ENCODE assay signal across 17 mouse cellular contexts in genomic region chr11:85890563-85890845, GRCm38 (mm10). TPM values are rescaled to one million over a fixed set of nuclear protein-coding genes. Genes with fewer than 3 reads are reported as not detected.
DNase-seq lines count a peak whose midpoint lies in the region; ATAC-seq and TF ChIP-seq lines count a peak whose summit lies in the region.
"Had no signal": no experiment of that assay in that cellular context is flagged by ENCODE, and none has a peak within 500 bp of the region (broad histone marks: within the 10 kb centered on the region; RNA-seq: fewer than 3 reads in every experiment).

No protein-coding gene starts in this region.

- peak; percentile 40 to 53 for DNase-seq in cerebellum, postnatal 14 days
- no peak for DNase-seq in cerebellum, adult 2 months
- DNase-seq in hindbrain, embryonic 10.5 days (ENCODE audit: low spot score), result peak; percentile 55
- DNase-seq in hindbrain, embryonic 14.5 days (ENCODE audit: low spot score), result no peak
- peak; percentile 96 for DNase-seq in midbrain, embryonic 11.5 days (ENCODE audit: low spot score, missing footprints)
- DNase-seq in midbrain, embryonic 10.5 days (ENCODE audit: low spot score), result no peak
- DNase-seq in mesoderm, embryonic 11.5 days (ENCODE audit: low read depth, low spot score), result peak; percentile 23
- no peak for DNase-seq in layer of hippocampus, postnatal 14 days (ENCODE audit: low spot score in 2 of 2)
- DNase-seq: right cerebral cortex, postnatal 14 days had no signal

- no peak for TF ChIP-seq POLR2A in cerebellum, adult 2 months (IDR thresholded peaks at IDR 0.05; ENCODE audit: borderline replicate concordance, insufficient read depth, low read length)

- peaks cover 20% of the 10 kb centered on the region; the same call in 1 of the 2 replicates for H3K27me3 ChIP-seq in cerebellum, adult 2 months (ENCODE audit: control insufficient read depth, insufficient read depth, low read length)
- peaks cover 100% of the 10 kb centered on the region for H3K27me3 ChIP-seq in hindbrain, embryonic 10.5 days (ENCODE audit: insufficient read depth, poor library complexity, severe bottlenecking)
- peaks cover 95% of the 10 kb centered on the region for H3K27me3 ChIP-seq in hindbrain, embryonic 14.5 days (ENCODE audit: control insufficient read depth, insufficient read depth, low read length)
- H3K27me3 ChIP-seq in midbrain, embryonic 11.5 days (ENCODE audit: control insufficient read depth, insufficient read depth, low read length), result peaks cover 93% of the 10 kb centered on the region
- peaks cover 100% of the 10 kb centered on the region for H3K27me3 ChIP-seq in midbrain, embryonic 10.5 days (ENCODE audit: low read depth, poor library complexity, severe bottlenecking)

- ATAC-seq in hindbrain, embryonic 14.5 days (ENCODE audit: low FRiP score), result no peak
- no peak for ATAC-seq in midbrain, embryonic 11.5 days (ENCODE audit: low FRiP score)
- ATAC-seq: intestine, embryonic 16.5 days had no signal

- no peak overlapping the region for H3K4me2 ChIP-seq in hindbrain, embryonic 14.5 days (replicated peaks)
- no peak overlapping the region for H3K4me2 ChIP-seq in midbrain, embryonic 11.5 days

- no peak overlapping the region for H3K9ac ChIP-seq in hindbrain, embryonic 14.5 days
- H3K9ac ChIP-seq in midbrain, embryonic 11.5 days (ENCODE audit: low read length), result no peak overlapping the region

- TF ChIP-seq CTCF in cerebellum, adult 2 months (IDR thresholded peaks at IDR 0.05; ENCODE audit: borderline replicate concordance, insufficient read depth, low read depth, low read length), result no peak

- no peaks in the 10 kb centered on the region for H3K36me3 ChIP-seq in hindbrain, embryonic 10.5 days
- no peaks in the 10 kb centered on the region for H3K36me3 ChIP-seq in hindbrain, embryonic 14.5 days (replicated peaks; ENCODE audit: control insufficient read depth, insufficient read depth)
- H3K36me3 ChIP-seq in midbrain, embryonic 11.5 days (ENCODE audit: control insufficient read depth, insufficient read depth, low read length), result no peaks in the 10 kb centered on the region
- H3K36me3 ChIP-seq in midbrain, embryonic 10.5 days, result no peaks in the 10 kb centered on the region

- 6% methylated on average over 13 of the region's 13 CpGs for WGBS in cerebellum, adult 2 months
- under 1% methylated on average over 13 of the region's 13 CpGs for WGBS in hindbrain, embryonic 10.5 days
- 2% methylated on average over 13 of the region's 13 CpGs for WGBS in hindbrain, embryonic 14.5 days
- 1% methylated on average over 13 of the region's 13 CpGs for WGBS in midbrain, embryonic 11.5 days
- WGBS in midbrain, embryonic 10.5 days, result under 1% methylated on average over 13 of the region's 13 CpGs

- no peaks in the 10 kb centered on the region for H3K9me3 ChIP-seq in hindbrain, embryonic 10.5 days
- no peaks in the 10 kb centered on the region for H3K9me3 ChIP-seq in hindbrain, embryonic 14.5 days (ENCODE audit: control insufficient read depth, low read length)
- H3K9me3 ChIP-seq in midbrain, embryonic 11.5 days (ENCODE audit: control insufficient read depth, low read length), result no peaks in the 10 kb centered on the region
- no peaks in the 10 kb centered on the region for H3K9me3 ChIP-seq in midbrain, embryonic 10.5 days (replicated peaks)

- H3K27ac ChIP-seq in cerebellum, adult 2 months (ENCODE audit: insufficient read depth, low read length), result no peak overlapping the region
- H3K27ac ChIP-seq in hindbrain, embryonic 10.5 days, result no peak overlapping the region
- no peak overlapping the region for H3K27ac ChIP-seq in hindbrain, embryonic 14.5 days
- no peak overlapping the region for H3K27ac ChIP-seq in midbrain, embryonic 11.5 days (ENCODE audit: low read depth, low read length)
- H3K27ac ChIP-seq in midbrain, embryonic 10.5 days (replicated peaks), result no peak overlapping the region

- H3K4me1 ChIP-seq in cerebellum, adult 2 months (ENCODE audit: control insufficient read depth, insufficient read depth, low read length), result no peaks in the 10 kb centered on the region; the same call in 1 of the 2 replicates
- peaks cover 45% of the 10 kb centered on the region for H3K4me1 ChIP-seq in hindbrain, embryonic 10.5 days (replicated peaks)
- 0 out of 2 replicates have a peak, but pooled peaks cover 8% of the 10 kb centered on the region for H3K4me1 ChIP-seq in hindbrain, embryonic 14.5 days (replicated peaks; ENCODE audit: control insufficient read depth, insufficient read depth, low read length)
- peaks cover 23% of the 10 kb centered on the region for H3K4me1 ChIP-seq in midbrain, embryonic 11.5 days (ENCODE audit: control insufficient read depth, insufficient read depth, low read length)
- H3K4me1 ChIP-seq in midbrain, embryonic 10.5 days, result peaks cover 54% of the 10 kb centered on the region

- no peak overlapping the region for H3K4me3 ChIP-seq in cerebellum, adult 2 months (replicated peaks; ENCODE audit: insufficient read depth, low read depth, low read length)
- 0 out of 2 replicates have a peak overlapping the region, but pooled peaks have one; percentile 13 for H3K4me3 ChIP-seq in hindbrain, embryonic 10.5 days
- H3K4me3 ChIP-seq in hindbrain, embryonic 14.5 days (replicated peaks; ENCODE audit: low read length), result no peak overlapping the region
- H3K4me3 ChIP-seq in midbrain, embryonic 11.5 days (ENCODE audit: low read depth, low read length), result no peak overlapping the region
- no peak overlapping the region for H3K4me3 ChIP-seq in midbrain, embryonic 10.5 days

RNA-seq across cellular contexts. Expression of gene Tbx4, which starts 4.3 kb away (rescaled TPM):
- polyA plus RNA-seq in cerebellum, adult 2 months (2012; rRNA removed), result 0.19 and 0.25 TPM in 2 replicates
- polyA plus RNA-seq in hindbrain, embryonic 10.5 days (2016; fragmentation: Nextera tagmentation; extraction: Ambion mirVana), result 0.09 and 0.22 TPM in 2 replicates
- polyA plus RNA-seq in hindbrain, embryonic 14.5 days (2014; fragmentation: Nextera tagmentation; extraction: Ambion mirVana), result 0.23 and 0.25 TPM in 2 replicates
- polyA plus RNA-seq in midbrain, embryonic 11.5 days (2014; fragmentation: Nextera tagmentation; extraction: Ambion mirVana), result 0.04 and 0.19 TPM in 2 replicates
- polyA plus RNA-seq in midbrain, embryonic 10.5 days (2016; fragmentation: Nextera tagmentation; extraction: Ambion mirVana), result 0.04 and 0.20 TPM in 2 replicates
- total RNA-seq in layer of hippocampus, postnatal 14 days (2021), result under 1 TPM; 0.24 to 0.53 TPM
- total RNA-seq: adrenal gland, postnatal 4 days; megakaryocyte-erythroid progenitor cell, adult 5-6 weeks had no signal
- polyA plus RNA-seq: intestine, embryonic 16.5 days; thymus, postnatal 0 days had no signal

RNA-seq across cellular contexts. Expression of gene Gm11444, which starts 40.4 kb away (rescaled TPM):
- not detected in 2 replicates for polyA plus RNA-seq in cerebellum, adult 2 months (2012; rRNA removed)
- not detected in 2 replicates for polyA plus RNA-seq in hindbrain, embryonic 10.5 days (2016; fragmentation: Nextera tagmentation; extraction: Ambion mirVana)
- not detected in 2 replicates for polyA plus RNA-seq in hindbrain, embryonic 14.5 days (2014; fragmentation: Nextera tagmentation; extraction: Ambion mirVana)
- not detected in 2 replicates for polyA plus RNA-seq in midbrain, embryonic 11.5 days (2014; fragmentation: Nextera tagmentation; extraction: Ambion mirVana)
- not detected in 2 replicates for polyA plus RNA-seq in midbrain, embryonic 10.5 days (2016; fragmentation: Nextera tagmentation; extraction: Ambion mirVana)
- total RNA-seq in layer of hippocampus, postnatal 14 days (2021), result not detected
- total RNA-seq: adrenal gland, postnatal 4 days; ES-E14; left cerebral cortex, postnatal 36 days; megakaryocyte-erythroid progenitor cell, adult 5-6 weeks had no signal
- polyA plus RNA-seq: heart, embryonic 14.5 days; intestine, embryonic 16.5 days; neural tube, embryonic 14.5 days; thymus, postnatal 0 days had no signal

RNA-seq across cellular contexts. Expression of gene Tbx2, which starts 58.2 kb away (rescaled TPM):
- 3.2 and 3.5 TPM in 2 replicates for polyA plus RNA-seq in cerebellum, adult 2 months (2012; rRNA removed)
- polyA plus RNA-seq in hindbrain, embryonic 10.5 days (2016; fragmentation: Nextera tagmentation; extraction: Ambion mirVana), result 1.5 and 3.1 TPM in 2 replicates
- polyA plus RNA-seq in hindbrain, embryonic 14.5 days (2014; fragmentation: Nextera tagmentation; extraction: Ambion mirVana), result 2.3 and 2.8 TPM in 2 replicates
- 0.32 and 0.79 TPM in 2 replicates for polyA plus RNA-seq in midbrain, embryonic 11.5 days (2014; fragmentation: Nextera tagmentation; extraction: Ambion mirVana)
- polyA plus RNA-seq in midbrain, embryonic 10.5 days (2016; fragmentation: Nextera tagmentation; extraction: Ambion mirVana), result 0.27 and 0.43 TPM in 2 replicates
- 1 to 10 TPM; 2.7 to 3.3 TPM for total RNA-seq in layer of hippocampus, postnatal 14 days (2021)

Comparison
In these comparisons a context has a peak if more than half of its experiments do, and no peak if none do; other contexts are left out.
1. DNase-seq: peak in cerebellum, postnatal 14 days (2 of 2), hindbrain, embryonic 10.5 days (single experiment), midbrain, embryonic 11.5 days (single experiment) and mesoderm, embryonic 11.5 days (single experiment); none in cerebellum, adult 2 months (0 of 2), hindbrain, embryonic 14.5 days (single experiment), midbrain, embryonic 10.5 days (single experiment) and layer of hippocampus, postnatal 14 days (0 of 2).